Mouse (Mus musculus) thymus, adult 2 months (tissue): ENCODE results near the gene Akt1. TPM values are rescaled to one million over a fixed set of nuclear protein-coding genes. Genes with fewer than 3 reads are reported as not detected.

ENCODE experiments used
- DNase-seq: peaks from one replicate; pipeline ENCODE4 v3.0.0; 2021
- H3K27ac ChIP-seq: fragments of 200-500 bp; 2 replicates; pipeline ENCODE4 v1.5.1; 2012; ENCODE audit warnings: low read length, control low read depth; ENCODE audit not compliant: control insufficient read depth, insufficient read depth
- H3K27me3 ChIP-seq: fragments of 200-500 bp; 2 replicates; pipeline ENCODE4 v1.6.1; 2012; ENCODE audit warnings: mild to moderate bottlenecking, low read length, moderate library complexity, mixed read lengths; ENCODE audit not compliant: control insufficient read depth, insufficient read depth
- H3K36me3 ChIP-seq: fragments of 200-500 bp; 2 replicates; pipeline ENCODE4 v1.6.1; 2012; ENCODE audit warnings: mild to moderate bottlenecking, low read length, moderate library complexity; ENCODE audit not compliant: control insufficient read depth, insufficient read depth
- H3K4me1 ChIP-seq: fragments of 200-500 bp; replicated peaks from 2 replicates; pipeline ENCODE4 v1.6.1; 2012; ENCODE audit warnings: low read length; ENCODE audit not compliant: control insufficient read depth, insufficient read depth
- H3K4me3 ChIP-seq: fragments of 200-500 bp; 2 replicates; pipeline ENCODE4 v1.5.1; 2012; ENCODE audit warnings: mild to moderate bottlenecking, low read length, control low read depth, moderate library complexity; ENCODE audit not compliant: control insufficient read depth, insufficient read depth
- CTCF ChIP-seq: fragments of 200-500 bp; IDR thresholded peaks from 2 replicates; pipeline ENCODE4 v1.5.1; 2012; ENCODE audit warnings: mild to moderate bottlenecking, control low read depth, low read length, moderate library complexity, borderline replicate concordance; ENCODE audit not compliant: control insufficient read depth, poor library complexity, insufficient read depth; ENCODE audit errors: extremely low read depth
- POLR2A ChIP-seq: fragments of 200-500 bp; IDR thresholded peaks from 2 replicates; pipeline ENCODE4 v1.6.1; 2012; ENCODE audit warnings: mild to moderate bottlenecking, low read length, control low read depth, moderate library complexity; ENCODE audit not compliant: control insufficient read depth, poor library complexity, insufficient read depth; ENCODE audit errors: extremely low read depth
- WGBS: fragments of 180-500 bp; shearing (Covaris S2); methylation state at CpG from one replicate; pipeline ENCODE4 v1.1.7; 2018; 5-methylcytosine and 5-hydroxymethylcytosine counted together
- polyA plus RNA-seq: library from polyadenylated mRNA; depleted of rRNA; stranded (reverse); fragments of >200 nt; gene quantifications from 2 replicates; pipeline ENCODE4 v1.2.3, GENCODE M21; 2012; rRNA removed

Akt1 gene
- polyA plus RNA-seq = 220 and 229 TPM in 2 replicates

DNA sequence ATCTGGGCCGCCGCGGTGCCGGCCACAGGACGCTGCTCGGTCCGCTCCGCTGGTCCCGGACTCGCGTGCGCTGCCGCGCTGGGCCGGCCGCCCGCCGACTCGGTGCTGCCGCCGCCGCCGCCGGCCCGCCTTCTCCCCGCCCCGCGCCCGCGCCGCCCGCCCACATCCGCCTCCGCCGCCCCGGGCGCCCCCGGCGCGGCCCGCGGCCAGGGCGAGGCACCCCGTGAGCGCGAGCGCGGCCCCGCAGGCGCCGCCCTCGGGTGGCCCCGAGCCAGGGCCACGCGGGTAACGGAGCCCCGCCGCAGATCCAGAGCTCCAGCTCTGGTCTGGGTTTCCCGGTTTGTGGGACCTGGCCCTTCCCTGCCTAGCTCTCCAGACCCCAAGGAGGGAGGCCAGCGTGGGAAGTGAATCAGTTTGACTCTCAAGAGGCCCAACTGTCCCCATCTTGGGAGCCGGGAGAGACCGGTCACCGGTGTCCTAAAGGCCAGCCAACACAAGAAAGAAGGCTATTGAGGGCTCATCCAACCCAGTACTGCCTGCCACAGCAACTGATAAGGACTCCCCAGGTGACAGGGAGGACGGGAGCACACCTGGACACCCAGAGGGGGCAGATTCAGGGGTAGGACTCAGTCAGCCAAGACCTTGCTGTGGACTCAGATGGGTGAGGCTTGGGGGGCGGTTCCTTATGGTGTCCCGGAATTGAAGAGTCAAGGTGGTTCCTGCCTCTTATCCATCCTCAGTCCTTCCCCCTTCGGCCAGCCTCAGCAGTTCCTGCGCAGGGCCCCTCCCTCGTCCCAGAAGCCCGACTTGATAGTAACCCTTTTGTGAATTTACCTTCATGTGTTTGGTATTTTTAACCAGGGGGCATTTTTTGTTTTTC, at the start of gene Akt1:
Akt1 (minus strand) TSS at position 753 of the 880 bp plus-strand sequence.
- Histone ChIP-seq H3K36me3 (peaks cover 11% of the 10 kb centered on the region), H3K4me3 (peak within 1 kb of the TSS; percentile 77), H3K27me3 (peaks cover under 1% of the 10 kb centered on the region; the same call in 1 of the 2 replicates), H3K27ac (peak within 1 kb of the TSS; percentile 26; the same call in 1 of the 2 replicates), H3K4me1 (peaks cover 44% of the 10 kb centered on the region)
- 18% methylated on average over 70 of the region's 70 CpGs for WGBS
- DNase-seq = peak; percentile 55
- no peak for TF ChIP-seq POLR2A
- no peak for TF ChIP-seq CTCF

- DNase-seq = peak; percentile 75
Observed at GRCm38 (mm10) chr12:112724077-112724805, 49.6 kb upstream of the Akt1 start.

DNA sequence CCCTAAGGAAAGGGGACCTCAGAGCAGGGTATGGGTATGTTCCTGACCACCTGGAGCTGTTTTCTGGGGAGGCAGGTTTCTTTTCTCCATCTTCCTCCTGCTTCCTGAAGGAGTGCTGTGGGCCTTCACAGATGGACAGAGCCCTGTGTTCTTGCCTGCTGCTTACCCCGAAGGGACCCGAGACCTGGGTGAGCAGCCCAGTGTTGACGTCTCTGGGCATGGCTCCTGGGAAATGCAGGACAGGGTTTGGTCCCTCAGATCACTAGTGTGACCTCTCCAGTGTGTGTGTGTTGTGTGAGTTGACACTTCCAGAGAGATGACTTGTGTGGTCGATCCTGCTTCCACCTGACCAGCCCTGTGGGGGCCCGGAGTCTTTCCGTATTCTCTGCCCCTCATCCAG, 48.8 kb upstream of the Akt1 start:
- DNase-seq = no peak
- Histone ChIP-seq H3K4me1 (peaks cover 14% of the 10 kb centered on the region), H3K36me3 (no peaks in the 10 kb centered on the region), H3K27me3 (no peaks in the 10 kb centered on the region; the same call in 1 of the 2 replicates), H3K27ac (no peak overlapping the region), H3K4me3 (no peak overlapping the region)
- no peak for TF ChIP-seq POLR2A
- no peak for TF ChIP-seq CTCF
- WGBS = 93% methylated on average over 6 of the region's 6 CpGs

More at GRCm38 (mm10) chr12:112724077-112724805, 49.6 kb upstream of the Akt1 start:
- Histone ChIP-seq H3K27ac (no peak overlapping the region), H3K4me3 (no peak overlapping the region), H3K36me3 (no peaks in the 10 kb centered on the region), H3K27me3 (no peaks in the 10 kb centered on the region; the same call in 1 of the 2 replicates), H3K4me1 (peaks cover 14% of the 10 kb centered on the region)
- WGBS = 83% methylated on average over 11 of the region's 11 CpGs
- TF ChIP-seq CTCF = peak; percentile 47; the same call in 1 of the 2 replicates
- no peak for TF ChIP-seq POLR2A

DNA sequence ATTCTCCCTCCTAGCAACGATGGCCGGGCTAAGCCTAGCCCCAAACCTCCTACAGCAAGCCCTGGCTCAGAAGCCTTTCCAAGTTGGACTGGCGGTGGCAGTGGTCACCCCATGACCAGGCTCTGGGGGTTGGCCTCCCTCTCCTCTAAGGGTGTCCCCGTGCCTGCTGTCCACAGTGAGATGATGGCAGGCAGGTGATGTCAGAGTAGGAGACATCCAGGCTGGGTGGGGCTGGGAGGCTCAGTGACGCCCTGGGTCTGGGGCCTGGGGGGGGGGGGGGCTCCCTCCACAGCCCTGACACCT, 48.3 kb upstream of the Akt1 start:
- TF ChIP-seq CTCF (no peak), POLR2A (no peak)
- Histone ChIP-seq H3K27me3 (no peaks in the 10 kb centered on the region; the same call in 1 of the 2 replicates), H3K4me3 (peak overlapping the region; percentile 57; the same call in 1 of the 2 replicates), H3K4me1 (peaks cover 14% of the 10 kb centered on the region), H3K36me3 (no peaks in the 10 kb centered on the region), H3K27ac (no peak overlapping the region)
- 41% methylated on average over 5 of the region's 5 CpGs for WGBS
- DNase-seq = no peak

- Histone ChIP-seq H3K27me3 (no peaks in the 10 kb centered on the region; the same call in 1 of the 2 replicates), H3K4me3 (peak overlapping the region; percentile 57), H3K36me3 (no peaks in the 10 kb centered on the region), H3K27ac (no peak overlapping the region), H3K4me1 (peaks cover 14% of the 10 kb centered on the region)
- TF ChIP-seq POLR2A = no peak
- no peak for TF ChIP-seq CTCF
- 1% methylated on average over 74 of the region's 75 CpGs for WGBS
- peak; percentile 33 for DNase-seq
Observed at GRCm38 (mm10) chr12:112722240-112723027, 47.8 kb upstream of the Akt1 start.
